Mouse (Mus musculus): ENCODE results near the gene Ctsc.
"Not testable (repeated sequence)": the region's sequence is repeated elsewhere in the genome, so short reads cannot be mapped to it uniquely, and the experiment has no call there.

The Ctsc gene

DNA sequence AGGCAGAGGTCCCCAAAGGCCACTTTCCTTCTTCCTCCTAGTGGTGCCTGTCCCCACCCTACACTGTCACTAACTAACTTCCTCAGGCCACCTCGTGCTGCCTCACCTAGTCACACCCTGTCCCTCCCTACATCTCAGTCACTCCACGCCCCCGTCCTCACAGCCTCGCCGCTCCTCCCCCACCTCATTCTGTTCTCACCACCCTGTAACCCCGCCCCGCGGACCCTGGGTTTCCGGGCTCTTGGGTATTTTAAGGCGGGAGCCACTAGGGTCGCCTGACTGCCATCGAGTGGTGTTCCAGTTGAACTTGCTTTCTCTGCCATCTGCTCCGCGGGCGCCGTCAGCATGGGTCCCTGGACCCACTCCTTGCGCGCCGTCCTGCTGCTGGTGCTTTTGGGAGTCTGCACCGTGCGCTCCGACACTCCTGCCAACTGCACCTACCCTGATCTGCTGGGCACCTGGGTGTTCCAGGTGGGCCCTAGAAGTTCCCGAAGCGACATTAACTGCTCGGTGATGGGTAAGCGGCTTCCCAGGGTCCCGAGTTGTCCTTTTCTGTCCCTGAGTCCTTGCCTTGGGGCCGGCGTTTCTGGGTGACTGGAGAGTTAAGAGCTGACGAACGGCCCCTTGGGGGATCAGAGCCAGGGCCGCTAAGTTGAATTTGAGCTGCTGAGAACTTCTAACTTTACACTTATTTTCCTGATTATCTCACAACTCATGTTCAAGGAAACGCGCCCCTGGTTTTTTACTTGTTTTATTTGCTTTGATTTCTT is at the start of gene Ctsc:
Ctsc (plus strand) TSS at position 228 of the 770 bp plus-strand sequence.
- peak; percentile 50 for DNase-seq

DNA sequence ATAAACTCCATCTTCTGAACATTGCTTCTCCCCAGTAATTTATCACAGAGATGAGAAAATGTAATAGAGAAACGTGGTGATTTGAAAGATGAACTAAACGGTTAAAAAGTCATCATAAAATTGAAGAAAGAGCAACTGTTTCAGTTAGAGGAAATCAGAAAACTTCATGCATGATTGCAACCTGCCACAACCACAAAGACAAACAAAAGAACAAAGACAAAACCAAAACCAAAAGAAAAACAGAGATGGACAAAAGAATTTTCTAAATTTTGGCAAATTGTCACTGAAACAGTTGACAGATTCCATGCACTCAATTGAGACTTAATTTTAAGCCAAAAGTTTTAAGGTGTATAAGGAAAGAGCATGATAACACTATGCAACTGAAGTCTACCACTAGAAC is 48.8 kb upstream of the Ctsc start:
- no peak for DNase-seq

DNA sequence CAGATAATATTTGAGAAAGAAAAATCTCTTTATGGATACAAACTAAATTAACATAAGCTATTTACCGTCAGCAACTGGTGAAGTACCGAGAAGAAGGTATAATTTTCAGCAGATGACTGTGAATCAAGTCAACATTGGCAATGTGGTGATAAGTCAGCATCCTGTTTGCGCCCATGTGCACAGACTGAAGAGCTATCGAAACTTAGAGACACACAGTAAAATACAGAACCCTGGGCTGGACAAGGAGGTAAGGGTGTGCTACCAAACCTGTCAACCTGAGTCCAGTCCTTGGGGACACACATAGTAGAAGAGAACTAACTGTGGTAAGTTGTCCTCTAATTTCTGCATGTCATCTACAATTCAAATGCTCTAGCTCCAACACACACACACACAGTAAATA is 47.8 kb upstream of the Ctsc start:
- no peak for DNase-seq

DNA sequence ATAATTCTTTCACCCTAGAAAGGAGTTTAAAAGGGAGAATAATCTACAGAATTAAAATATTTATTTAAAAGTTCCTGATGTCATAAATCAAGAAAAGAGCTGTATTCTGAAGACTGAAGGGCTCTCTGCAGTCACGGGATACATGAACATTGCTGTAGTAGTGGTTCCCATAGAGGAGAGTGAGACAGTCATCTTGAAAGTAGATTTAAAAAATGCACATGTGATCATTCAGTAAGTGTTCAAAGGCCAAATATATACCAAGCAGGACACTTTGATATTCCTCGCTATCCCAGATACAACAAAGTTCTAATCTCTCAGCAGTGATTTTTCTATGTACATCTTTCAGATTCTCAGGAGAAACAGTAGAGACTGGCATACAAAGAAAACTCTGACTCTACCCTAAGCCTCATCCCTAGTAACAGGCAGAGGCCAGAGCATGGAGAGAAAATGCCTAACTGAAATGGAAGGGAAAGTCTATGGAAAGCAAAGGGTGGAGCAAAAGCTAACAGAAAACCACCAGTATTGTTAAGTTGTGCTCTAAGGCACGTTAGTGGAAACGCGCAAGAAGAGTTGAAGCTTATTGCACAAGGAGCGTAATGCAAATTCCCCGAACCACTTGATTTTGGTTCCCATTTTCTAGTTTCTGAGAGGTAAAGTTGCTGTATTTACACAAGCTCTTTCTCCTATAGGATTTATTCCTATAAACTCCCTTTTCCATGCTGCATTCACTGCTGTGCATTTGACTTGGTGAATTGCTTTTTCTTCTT is 46.9 kb upstream of the Ctsc start:
- no peak for DNase-seq

DNA sequence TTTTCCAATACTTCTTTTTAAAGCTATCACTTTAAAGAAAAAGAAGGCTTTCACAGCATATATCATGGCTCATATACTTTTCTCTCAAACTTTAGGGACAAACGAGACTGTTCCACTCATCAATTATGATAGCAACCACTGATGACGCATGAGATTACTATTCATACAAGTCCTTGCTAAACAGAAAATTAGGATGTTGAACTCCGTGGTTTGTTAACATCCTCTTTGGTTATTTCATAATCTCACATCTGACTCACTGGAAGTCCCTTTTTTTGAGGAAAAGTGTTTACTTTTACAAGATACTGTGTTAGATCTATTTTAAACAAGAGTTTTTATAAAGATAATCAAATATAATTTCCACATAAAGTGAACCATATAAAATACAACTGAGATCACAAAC is 34.8 kb upstream of the Ctsc start:
- DNase-seq = no peak

DNA sequence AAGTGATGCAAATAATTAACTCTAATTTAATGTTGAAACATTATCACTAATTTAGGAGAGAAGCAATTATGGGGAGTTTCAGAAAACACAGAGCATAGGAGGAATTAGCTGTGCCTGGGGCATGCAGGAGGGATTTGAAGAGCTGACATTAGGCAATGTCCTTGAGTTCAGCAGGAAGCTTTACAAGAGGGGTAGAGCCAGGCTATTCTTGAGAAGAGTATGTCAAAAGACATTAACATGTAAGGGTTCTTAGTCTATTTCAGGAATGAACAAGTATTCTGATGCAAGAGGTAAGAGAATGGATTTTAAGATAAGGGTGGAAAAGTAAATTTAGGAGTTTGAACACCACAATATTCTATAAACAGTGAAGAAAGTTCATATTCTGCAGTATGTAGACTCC is 33.4 kb upstream of the Ctsc start:
- DNase-seq = no peak

DNA sequence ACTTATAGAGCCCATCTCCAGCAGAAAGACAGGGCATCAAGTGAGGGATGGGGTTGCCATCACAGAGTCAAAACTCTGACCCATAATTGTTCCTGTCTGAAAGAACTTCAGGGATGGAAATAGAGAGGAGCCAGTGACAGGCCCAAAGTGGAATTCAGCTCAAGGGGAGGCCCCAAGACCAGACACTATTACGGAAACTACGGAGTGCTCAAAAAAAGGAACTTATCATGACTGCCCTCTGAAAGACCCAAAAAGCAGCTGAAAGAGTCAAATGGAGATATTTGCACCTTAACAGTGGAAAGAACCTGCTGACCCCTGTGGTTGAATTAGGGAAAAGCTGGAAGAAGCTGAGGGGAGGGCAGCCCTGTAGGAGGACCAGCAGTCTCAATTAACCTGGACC is 27.5 kb upstream of the Ctsc start:
- DNase-seq = not testable (repeated sequence)

DNA sequence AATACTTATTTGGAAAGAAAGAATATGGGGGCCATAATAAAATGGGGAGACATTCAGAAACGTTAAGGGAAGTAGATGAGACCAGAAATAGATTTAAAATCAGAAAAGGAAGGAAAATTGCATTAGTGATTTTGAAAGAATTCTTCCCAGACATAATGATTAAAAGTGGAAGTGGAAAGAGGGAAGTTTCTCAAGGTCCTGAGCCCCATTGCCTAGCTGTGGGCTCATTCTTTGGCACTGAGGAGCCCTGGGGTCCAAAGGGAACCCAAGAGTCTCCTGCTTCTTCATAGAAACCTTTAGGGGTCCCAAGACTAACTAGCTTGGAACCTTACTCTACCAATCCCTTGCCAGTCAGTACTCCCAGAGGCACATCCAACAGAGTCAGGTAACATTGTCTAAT is 26.4 kb upstream of the Ctsc start:
- DNase-seq = no peak

DNA sequence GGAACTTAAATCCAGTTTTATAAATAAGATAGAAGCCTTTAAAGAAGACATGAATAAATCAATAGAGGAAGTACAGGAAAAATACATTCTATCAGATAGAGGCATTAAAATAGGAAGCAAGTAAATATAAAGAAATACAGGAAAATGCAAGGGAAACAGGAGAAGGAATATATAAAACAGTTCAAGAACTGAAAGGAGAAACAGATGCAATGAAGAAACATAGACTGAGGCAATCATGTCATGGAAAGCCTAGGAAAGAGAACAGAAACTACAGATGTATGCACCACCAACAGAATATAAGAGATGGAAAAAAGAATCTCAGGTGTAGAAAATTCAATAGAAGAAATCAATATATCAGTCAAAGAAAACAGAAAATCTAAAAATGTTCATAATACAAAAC is 25.8 kb upstream of the Ctsc start:
- no peak for DNase-seq

DNA sequence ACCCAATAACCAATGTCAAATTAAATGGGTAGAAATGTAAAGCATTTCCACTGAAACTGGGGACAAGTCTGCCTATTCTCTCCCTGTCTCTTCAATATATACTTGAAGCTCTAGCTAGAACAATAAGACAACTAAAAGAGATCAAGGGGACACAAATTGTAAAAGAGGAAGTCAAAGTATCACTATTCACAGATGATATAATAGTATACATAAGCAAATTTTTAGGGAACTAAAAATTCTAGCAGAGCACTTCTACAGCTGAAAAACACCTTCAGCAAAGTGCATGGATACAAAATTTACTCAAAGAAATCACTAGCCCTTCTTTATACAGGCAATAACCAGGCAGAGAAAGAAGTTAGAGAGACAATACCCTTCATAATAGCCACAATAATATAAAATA is 23.0 kb upstream of the Ctsc start:
- no peak for DNase-seq

DNA sequence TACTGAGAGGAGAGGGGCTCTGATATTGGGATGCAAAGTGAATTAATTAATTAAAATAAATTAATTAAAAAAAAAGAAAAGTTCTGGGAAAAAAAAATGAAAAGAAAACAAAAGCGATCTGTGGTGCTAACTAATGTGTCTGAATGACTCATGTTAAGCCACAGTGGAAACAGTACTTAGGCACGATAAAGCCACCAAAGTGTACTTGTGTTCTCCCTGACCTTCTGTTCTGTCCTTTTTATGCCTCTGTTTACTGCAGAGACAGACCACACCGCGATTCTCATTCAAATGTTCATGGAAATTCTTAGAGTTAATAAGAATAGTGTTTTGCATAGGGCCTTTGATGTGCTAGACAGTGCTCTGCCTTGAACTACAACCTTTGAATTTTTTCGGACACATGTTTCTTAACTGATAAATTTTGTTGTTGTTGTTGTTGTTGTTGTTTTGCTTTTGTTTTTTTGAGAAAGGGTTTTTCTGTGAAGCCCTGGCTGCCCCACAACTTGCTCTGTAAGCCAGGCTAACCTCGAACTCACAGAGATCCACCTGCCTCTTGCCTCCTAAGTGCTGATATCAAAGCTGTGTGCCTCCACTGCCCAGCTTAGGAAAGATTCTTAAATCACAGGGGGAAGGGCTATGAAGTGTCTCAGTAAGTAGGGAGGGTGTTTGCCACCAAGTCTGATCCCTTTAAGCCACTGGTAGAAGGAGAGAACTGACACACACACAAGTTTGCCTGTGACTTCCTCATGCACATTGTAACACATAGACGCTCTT is 18.5 kb upstream of the Ctsc start:
- no peak for DNase-seq

DNA sequence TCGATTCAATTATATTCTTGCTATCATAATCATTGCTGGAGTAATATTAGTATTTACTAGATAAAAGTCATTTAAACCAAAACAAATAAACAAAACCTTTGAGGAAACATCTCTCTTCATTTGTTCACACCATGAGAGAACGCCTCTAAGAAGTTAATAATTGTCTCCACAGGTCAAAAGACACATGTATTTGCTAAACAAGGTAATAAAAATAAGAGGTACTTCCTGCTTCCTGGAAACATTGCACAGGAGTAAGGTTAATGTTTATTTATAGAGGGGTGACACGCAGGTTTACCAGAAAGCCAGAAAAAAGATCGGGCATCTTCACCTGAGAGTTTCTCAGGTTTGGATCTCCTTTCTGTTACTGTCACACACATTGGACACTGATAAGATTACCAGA is 16.1 kb upstream of the Ctsc start:
- no peak for DNase-seq

DNA sequence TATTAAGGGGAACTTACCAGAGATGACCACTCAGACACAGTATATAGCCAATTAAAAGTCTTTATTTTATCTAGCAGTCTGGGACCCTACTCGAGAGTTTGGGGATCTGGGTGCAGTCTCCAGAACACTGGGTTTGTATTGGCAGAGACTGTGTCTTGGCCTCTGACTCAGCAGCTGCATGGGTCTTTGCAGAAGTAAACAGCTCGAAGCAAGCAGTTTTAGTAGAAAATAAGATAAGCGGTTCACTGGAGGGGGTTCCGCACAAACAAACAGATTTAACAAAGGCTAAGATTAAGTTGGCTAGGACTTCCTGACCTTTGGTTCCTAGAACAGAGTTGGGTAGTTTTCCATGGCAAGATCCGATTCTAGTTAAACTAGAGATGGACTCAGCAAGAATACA is 13.0 kb upstream of the Ctsc start:
- DNase-seq = no peak

DNA sequence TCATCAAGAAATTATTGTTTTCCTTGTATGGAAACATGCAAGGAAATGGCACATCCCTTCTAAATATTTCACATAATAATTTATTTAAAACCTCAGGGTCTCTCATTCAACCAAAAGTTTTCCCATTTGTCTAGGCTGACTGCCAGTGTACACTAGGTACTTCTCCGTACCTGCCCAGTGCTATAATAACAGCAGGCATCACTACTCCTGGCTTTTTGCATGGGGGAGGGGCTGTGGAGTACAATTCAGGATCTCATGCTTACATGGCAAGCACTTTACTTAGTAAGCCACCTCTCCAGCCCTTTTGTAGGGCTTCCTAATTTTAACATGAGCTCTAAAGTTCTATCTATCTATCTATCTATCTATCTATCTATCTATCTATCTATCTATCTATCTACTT is 8.0 kb upstream of the Ctsc start:
- no peak for DNase-seq

DNA sequence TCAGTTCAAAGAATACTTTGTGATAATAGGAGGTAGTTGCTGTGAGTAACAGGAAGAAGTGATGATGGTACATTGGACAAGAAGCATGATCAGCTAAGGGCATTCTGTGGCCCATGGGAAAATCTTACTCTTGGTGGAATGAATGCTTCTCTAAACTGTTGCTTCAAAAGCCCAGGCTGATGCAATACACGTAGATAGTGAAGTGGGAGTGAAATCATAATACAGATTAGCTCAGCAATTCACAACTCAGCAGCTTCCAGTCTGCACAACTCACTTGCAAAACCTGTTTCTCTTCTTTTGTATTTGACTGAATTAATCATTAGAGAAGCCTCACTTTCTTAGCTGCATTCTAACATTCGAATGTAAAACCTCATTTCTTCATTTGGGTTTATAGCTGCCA is 6.4 kb upstream of the Ctsc start:
- no peak for DNase-seq

DNA sequence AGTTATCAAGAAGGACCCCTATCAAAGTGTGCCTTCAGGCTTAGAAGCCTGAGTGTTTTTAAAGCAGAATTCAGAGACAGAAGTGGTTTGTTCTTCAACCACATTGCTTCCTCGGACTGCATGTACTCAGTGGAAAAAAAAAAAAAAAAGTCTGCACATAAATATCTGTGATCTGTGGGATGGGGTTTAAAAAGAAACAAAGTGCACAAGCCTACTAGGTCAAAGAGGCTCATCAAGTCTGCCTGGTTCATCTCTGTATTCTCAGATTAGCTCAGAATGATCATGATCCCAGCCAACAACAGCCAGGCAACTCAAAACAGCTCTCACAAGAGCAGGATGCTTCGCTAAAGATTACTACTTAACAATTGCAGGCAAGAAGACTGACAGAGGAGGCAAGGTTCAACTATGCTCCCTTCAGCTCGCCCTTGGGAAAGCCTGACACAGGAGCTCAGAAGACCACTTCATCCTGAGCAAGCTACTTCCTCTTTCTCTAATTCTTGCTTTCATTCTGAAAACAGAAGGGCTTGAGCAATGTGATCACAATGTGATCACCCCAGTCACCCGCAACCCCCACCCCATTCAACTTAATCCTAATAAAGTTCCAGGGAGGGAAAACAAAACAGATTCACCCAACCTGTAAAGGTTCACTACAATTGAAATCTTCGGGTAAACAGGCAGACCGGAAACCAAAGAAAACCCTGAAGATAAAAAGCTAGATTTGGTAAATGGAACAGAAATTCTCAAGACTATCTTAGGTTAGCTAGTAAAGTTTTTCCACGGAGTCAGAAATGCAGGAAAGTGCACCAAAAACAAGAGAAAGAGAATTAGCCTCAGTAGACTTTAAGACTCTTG is 745 bp upstream of the Ctsc start:
- DNase-seq = no peak

DNA sequence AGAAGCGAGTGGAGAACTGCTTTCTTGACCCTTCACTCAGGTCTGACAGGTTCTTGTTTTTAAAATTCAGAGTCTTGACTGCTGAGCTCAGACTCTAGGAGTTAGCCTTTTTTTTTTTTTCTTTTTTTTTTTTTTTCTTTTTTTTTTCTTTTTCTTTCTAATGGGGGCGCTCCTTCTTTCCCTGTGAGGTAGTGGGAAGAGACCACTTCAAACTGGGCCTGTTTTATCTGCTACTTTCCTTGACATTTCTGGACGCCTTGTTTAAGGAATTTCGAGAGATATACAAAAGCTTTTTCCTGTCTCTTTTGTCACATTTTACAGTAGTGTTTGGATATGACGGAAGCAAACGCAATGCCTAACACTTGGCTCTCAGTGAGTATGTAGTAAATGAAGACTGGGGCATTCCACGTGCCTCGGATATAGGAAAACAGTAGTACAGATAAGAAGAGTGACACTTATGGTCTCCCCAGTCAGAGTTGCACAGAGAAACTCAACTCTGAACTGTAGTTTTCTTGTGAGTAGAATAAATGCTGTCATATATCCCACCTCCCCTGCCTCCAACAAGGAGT is 827 bp downstream of the Ctsc start:
- DNase-seq = no peak

DNA sequence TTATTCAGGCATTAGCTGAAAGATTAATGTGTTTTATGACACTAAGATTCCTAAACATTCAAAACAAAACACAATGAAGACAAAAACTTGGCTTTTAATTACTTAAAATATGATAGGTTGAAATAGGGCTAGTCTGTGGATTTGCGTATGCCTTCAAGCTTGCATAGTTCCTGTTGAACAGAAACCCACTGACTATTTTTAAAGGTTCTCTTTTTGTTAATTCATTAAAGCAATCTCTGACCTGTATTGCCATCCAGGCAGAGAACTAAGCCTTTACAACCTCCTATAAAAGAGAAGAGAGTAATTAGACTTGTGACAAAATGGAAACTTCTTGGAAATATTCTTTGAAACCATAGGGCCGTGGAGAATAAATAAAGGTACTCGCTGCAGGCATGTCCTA is 7.4 kb downstream of the Ctsc start:
- no peak for DNase-seq

DNA sequence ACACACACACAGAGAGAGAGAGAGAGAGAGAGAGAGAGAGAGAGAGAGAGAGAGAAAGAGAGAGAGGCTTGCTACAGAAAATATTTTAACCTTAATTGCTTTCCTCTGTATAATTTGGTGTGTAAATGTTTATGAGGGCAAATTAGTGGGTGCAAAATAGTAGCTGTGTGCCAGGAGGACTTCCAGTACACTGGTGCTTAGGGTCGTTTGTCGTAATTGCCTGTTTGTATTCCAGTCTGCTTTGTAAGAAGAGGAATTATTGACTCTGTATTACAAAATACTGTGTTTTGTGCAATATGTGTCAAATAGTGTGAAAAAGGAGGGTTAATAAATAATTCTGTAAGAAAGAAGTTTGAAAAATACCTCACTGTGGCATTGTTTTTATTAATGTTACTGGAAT is 13.2 kb downstream of the Ctsc start:
- DNase-seq = no peak

DNA sequence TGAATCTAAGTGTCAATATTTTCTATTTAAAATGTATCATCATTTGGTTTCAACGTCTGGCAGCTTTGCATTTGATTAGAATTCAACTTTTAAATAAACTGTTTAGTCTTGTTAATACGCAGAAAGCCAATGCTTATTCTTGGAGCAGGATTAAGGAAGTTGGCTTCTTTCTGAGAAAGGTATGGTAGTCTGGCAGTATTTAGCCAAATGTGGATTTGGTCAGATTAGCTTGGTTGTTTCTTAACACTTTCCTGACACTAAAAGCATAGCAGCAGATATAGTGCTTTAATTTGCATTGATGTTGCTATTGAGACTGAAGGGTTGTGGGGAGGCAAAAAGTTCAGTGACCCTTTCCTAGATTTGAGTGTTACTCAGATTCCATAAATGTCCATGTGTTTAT is 14.2 kb downstream of the Ctsc start:
- DNase-seq = no peak

DNA sequence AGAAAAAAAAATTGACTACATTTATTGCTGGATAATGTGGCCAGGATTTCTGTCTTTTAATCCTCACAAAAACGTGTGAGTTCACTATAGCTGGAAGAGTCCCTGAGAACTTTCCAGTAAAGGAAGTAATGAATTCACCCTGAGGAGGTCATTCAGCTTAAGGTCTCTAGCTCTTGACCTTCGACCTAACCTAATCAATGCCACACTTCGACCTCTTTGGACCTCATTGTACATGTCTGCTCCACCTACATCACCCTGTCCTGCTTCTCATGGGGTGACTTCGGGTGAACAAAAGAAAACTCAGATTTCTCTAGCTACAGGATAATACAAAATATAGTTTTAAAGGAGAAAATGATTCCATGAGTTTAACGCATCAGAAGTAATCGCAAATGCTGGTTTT is 16.0 kb downstream of the Ctsc start:
- no peak for DNase-seq

DNA sequence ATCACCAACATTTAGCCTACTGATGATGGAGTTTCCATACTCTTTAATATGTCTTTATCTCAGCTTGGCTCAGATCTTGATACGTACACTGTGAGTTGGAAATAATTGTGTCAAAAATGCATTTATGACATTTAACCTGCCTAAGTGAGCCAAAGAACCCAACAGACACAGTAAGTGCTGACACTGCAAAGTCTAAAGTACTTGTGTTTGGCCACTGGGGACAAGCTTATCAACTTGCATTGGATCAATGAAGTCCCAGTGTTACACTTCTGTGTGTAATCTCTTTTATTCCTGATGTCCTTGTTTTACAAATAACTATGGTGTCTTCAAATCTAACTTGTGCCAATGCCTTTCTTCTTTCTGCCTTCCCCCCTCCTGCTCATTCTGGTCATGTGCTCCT is 18.1 kb downstream of the Ctsc start:
- no peak for DNase-seq

DNA sequence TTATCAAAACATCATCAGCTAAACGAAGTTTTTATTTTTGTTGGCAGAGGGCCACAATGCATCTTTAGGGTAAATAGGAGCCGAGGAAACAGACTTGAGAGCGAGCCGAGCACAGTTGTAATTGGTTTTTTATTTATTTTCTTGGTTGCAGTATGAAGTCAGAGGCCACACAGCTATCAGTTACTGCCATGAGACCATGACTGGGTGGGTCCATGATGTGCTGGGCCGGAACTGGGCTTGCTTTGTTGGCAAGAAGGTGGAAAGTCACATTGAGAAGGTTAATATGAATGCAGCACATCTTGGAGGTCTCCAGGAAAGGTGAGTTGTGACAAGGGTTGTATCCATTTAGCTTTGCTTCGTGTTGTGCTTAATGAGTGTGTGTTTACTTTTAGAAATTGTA is 19.0 kb downstream of the Ctsc start:
- DNase-seq = no peak
